Mouse (Mus musculus): Measurements from ENCODE around the gene Olfr573-ps1.

DNA sequence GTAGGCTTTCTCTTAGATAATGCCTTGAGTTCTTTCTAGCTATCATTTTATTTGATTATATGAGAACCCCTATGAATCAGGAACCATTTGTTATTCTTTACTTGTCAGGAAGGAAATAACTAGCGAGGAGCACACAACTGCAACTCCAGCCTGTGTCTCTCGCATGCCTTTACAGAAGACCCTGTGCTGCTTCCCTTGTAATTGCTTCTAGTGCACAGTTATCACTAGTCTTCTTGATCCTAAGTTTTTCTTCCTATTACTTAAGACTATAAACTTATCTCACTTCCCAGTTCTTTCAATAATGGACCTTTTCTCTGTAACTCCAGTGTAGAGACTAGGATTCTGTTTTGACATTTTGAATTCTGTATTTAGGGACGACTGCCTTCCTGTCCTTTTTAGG is 15.8 kb upstream of the Olfr573-ps1 start:
- TF ChIP-seq CTCF (IDR thresholded peaks at IDR 0.05; ENCODE audit: low read depth) = no peak
- TF ChIP-seq EP300 (IDR thresholded peaks at IDR 0.05; ENCODE audit: low read depth) = no peak
